ENCODE assay signal across 28 mouse cellular contexts in the genomic region with DNA sequence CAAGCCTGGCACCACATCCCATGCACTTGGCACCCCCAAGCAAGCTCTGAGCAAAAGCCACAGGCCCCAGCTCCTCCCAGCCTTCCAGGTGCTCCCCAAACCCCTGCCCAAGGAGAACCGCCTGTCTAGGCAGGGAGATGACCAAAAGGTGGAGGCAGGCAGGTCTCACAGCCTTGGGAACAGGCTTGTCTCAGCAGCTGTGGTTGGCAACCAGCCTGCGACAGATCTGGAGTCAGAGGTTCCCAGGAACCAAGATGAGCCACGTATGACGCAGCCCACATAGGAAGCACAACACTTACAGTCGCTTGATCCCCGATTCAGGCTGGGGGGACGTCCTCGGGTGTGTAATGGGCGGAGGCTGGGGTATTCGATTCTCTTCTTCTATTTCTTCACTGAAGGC. TPM values are rescaled to one million over a fixed set of nuclear protein-coding genes. Genes with fewer than 3 reads are reported as not detected.
A peak's percentile ranks its signal among the peaks of the same experiment; 100 is the strongest.
DNase-seq lines count a peak whose midpoint lies in the region; ATAC-seq and TF ChIP-seq lines count a peak whose summit lies in the region.
"Had no signal": no experiment of that assay in that cellular context is flagged by ENCODE, and none has a peak within 500 bp of the region (broad histone marks: within the 10 kb centered on the region; RNA-seq: fewer than 3 reads in every experiment).

No protein-coding gene starts in this region.

- WGBS in heart, adult 2 months = 79% methylated on average over 10 of the region's 10 CpGs
- WGBS in forebrain, embryonic 14.5 days = 90% methylated on average over 10 of the region's 10 CpGs

- H3K4me1 ChIP-seq in heart, adult 2 months (ENCODE audit: control insufficient read depth, insufficient read depth, low read length) = peaks cover 16% of the 10 kb centered on the region
- H3K4me1 ChIP-seq in forebrain, embryonic 14.5 days (ENCODE audit: control insufficient read depth, insufficient read depth, low read length) = no peaks in the 10 kb centered on the region
- H3K4me1 ChIP-seq: forebrain, embryonic 15.5 days had no signal

- intact Hi-C loops in gastrocnemius, postnatal 14 days (cut with DNase I; ENCODE audit: low total_unique reads) = no loop called here
- intact Hi-C loops in heart, adult 2 months (cut with DNase I) = no loop called here
- intact Hi-C loops in heart, postnatal 25 days (cut with DNase I) = no loop called here
- intact Hi-C loops in left cerebral cortex, adult 2 months (cut with DNase I) = no loop called here

- TF ChIP-seq CTCF in heart, adult 2 months (IDR thresholded peaks at IDR 0.05) = no peak
- TF ChIP-seq CTCF in left cerebral cortex, adult 2 months (IDR thresholded peaks at IDR 0.05) = no peak

- TF ChIP-seq POLR2A in heart, adult 2 months (IDR thresholded peaks at IDR 0.05; ENCODE audit: insufficient read depth, low read depth, low read length) = no peak

- no peak overlapping the region for H3K4me3 ChIP-seq in heart, adult 2 months
- H3K4me3 ChIP-seq in left cerebral cortex, adult 2 months = no peak overlapping the region
- no peak overlapping the region for H3K4me3 ChIP-seq in forebrain, embryonic 14.5 days (ENCODE audit: low read depth, low read length)
- H3K4me3 ChIP-seq: embryonic facial prominence, embryonic 13.5 days; embryonic facial prominence, embryonic 15.5 days; erythroblast, embryonic 14.5 days; forebrain, embryonic 10.5 days; forebrain, embryonic 12.5 days; forebrain, embryonic 15.5 days had no signal

- TF ChIP-seq EP300 in heart, adult 2 months (IDR thresholded peaks at IDR 0.05; ENCODE audit: insufficient read depth, low read depth, low read length) = no peak

- no peak for ATAC-seq in forebrain, embryonic 14.5 days
- ATAC-seq: activated CD4-positive, CD25-positive, alpha-beta regulatory T cell, adult 4 months; CD4-positive, CD25-positive, alpha-beta regulatory T cell, adult 4 months; forebrain, embryonic 15.5 days; Patski had no signal

- H3K4me2 ChIP-seq in forebrain, embryonic 14.5 days (ENCODE audit: low read length) = no peak overlapping the region
- H3K4me2 ChIP-seq: embryonic facial prominence, embryonic 13.5 days; embryonic facial prominence, embryonic 15.5 days; forebrain, embryonic 12.5 days; forebrain, embryonic 15.5 days had no signal

- H3K27me3 ChIP-seq in heart, adult 2 months (ENCODE audit: control insufficient read depth, insufficient read depth, low read length) = no peaks in the 10 kb centered on the region
- H3K27me3 ChIP-seq in forebrain, embryonic 14.5 days (replicated peaks; ENCODE audit: control insufficient read depth, insufficient read depth, low read length) = no peaks in the 10 kb centered on the region
- H3K27me3 ChIP-seq: CH12.LX; embryonic facial prominence, embryonic 13.5 days; embryonic facial prominence, embryonic 15.5 days; forebrain, embryonic 12.5 days; forebrain, embryonic 15.5 days; Patski had no signal

- peak; percentile 51 for DNase-seq in gastrocnemius, adult 18-20 months (ENCODE audit: low spot score)
- DNase-seq in gastrocnemius, postnatal 14 days = no peak
- DNase-seq in heart, adult 2 months = no peak
- no peak for DNase-seq in heart, postnatal 25 days (ENCODE audit: low spot score)
- DNase-seq in left cerebral cortex, adult 2 months (ENCODE audit: extremely low spot score in 1 of 2, low spot score in 2 of 2) = no peak
- no peak for DNase-seq in left cerebral cortex, adult 9 months (ENCODE audit: low spot score in 2 of 2)
- no peak for DNase-seq in forebrain, embryonic 14.5 days (ENCODE audit: low spot score)
- DNase-seq: adrenal gland, adult 8-10 months; adrenal gland, postnatal 14 days; adrenal gland, postnatal 36 days; B cell, adult 2 months; cerebellum, adult 11-12 months; cerebellum, adult 2 months; cerebellum, adult 9-10 months; cerebellum, postnatal 10 days; cerebellum, postnatal 25 days; embryo, embryonic 11 days had no signal

- H3K9me3 ChIP-seq in forebrain, embryonic 14.5 days (replicated peaks; ENCODE audit: control insufficient read depth, low read length) = no peaks in the 10 kb centered on the region
- H3K9me3 ChIP-seq: embryonic facial prominence, embryonic 13.5 days; embryonic facial prominence, embryonic 15.5 days; forebrain, embryonic 10.5 days; forebrain, embryonic 12.5 days; forebrain, embryonic 15.5 days; G1E had no signal

- no peak overlapping the region; the same call in 1 of the 2 replicates for H3K9ac ChIP-seq in heart, adult 2 months (ENCODE audit: low read depth, low read length)
- H3K9ac ChIP-seq in forebrain, embryonic 14.5 days (ENCODE audit: low read length) = no peak overlapping the region
- H3K9ac ChIP-seq: embryonic facial prominence, embryonic 13.5 days; embryonic facial prominence, embryonic 15.5 days; forebrain, embryonic 12.5 days; forebrain, embryonic 15.5 days had no signal

- H3K36me3 ChIP-seq in heart, adult 2 months (ENCODE audit: control insufficient read depth, insufficient read depth, low read length) = peaks cover 15% of the 10 kb centered on the region
- H3K36me3 ChIP-seq in forebrain, embryonic 14.5 days (ENCODE audit: control insufficient read depth, insufficient read depth, low read length) = peaks cover 33% of the 10 kb centered on the region
- H3K36me3 ChIP-seq: G1E had no signal

- peak overlapping the region; percentile 82 for H3K27ac ChIP-seq in heart, adult 2 months
- peak overlapping the region; percentile 88 for H3K27ac ChIP-seq in left cerebral cortex, adult 2 months
- no peak overlapping the region for H3K27ac ChIP-seq in forebrain, embryonic 14.5 days (ENCODE audit: low read depth, low read length)
- H3K27ac ChIP-seq: embryonic facial prominence, embryonic 13.5 days; embryonic facial prominence, embryonic 15.5 days; forebrain, embryonic 10.5 days; forebrain, embryonic 12.5 days; forebrain, embryonic 15.5 days had no signal

- no peaks in the 10 kb centered on the region for H3K79me2 ChIP-seq in heart, adult 2 months (replicated peaks; ENCODE audit: control insufficient read depth, insufficient read depth, low read length)

RNA-seq across cellular contexts. Expression of a gene that starts 18.6 kb away (rescaled TPM):
- 10 to 100 TPM; 21.0 to 28.1 TPM for total RNA-seq in gastrocnemius, adult 18-20 months (2021)
- total RNA-seq in gastrocnemius, postnatal 14 days (2021) = 10 to 100 TPM; 27.3 to 28.4 TPM
- total RNA-seq in heart, adult 2 months (2021) = 10 to 100 TPM; 10.5 to 14.5 TPM
- 2.4 and 4.5 TPM in 2 replicates for polyA plus RNA-seq in heart, adult 2 months (2012; rRNA removed)
- total RNA-seq in heart, postnatal 25 days (2021) = 10 to 100 TPM; 10.0 to 12.7 TPM
- 10 to 100 TPM; 19.9 to 20.8 TPM for total RNA-seq in left cerebral cortex, adult 2 months (2021)
- 14.3 and 14.7 TPM in 2 replicates for polyA plus RNA-seq in forebrain, embryonic 14.5 days (2014; fragmentation: Nextera tagmentation; extraction: Ambion mirVana)

RNA-seq across cellular contexts. Expression of a gene that starts 23.4 kb away (rescaled TPM):
- 1 to 10 TPM; 4.6 to 5.6 TPM for total RNA-seq in gastrocnemius, adult 18-20 months (2021)
- 1 to 10 TPM; 4.2 to 4.6 TPM for total RNA-seq in gastrocnemius, postnatal 14 days (2021)
- 1 to 10 TPM; 6.8 to 9.1 TPM for total RNA-seq in heart, adult 2 months (2021)
- polyA plus RNA-seq in heart, adult 2 months (2012; rRNA removed) = 6.9 and 8.4 TPM in 2 replicates
- 1 to 10 TPM; 7.9 to 9.4 TPM for total RNA-seq in heart, postnatal 25 days (2021)
- 10 to 100 TPM; 17.9 to 21.0 TPM for total RNA-seq in left cerebral cortex, adult 2 months (2021)
- 29.4 and 31.7 TPM in 2 replicates for polyA plus RNA-seq in forebrain, embryonic 14.5 days (2014; fragmentation: Nextera tagmentation; extraction: Ambion mirVana)

RNA-seq across cellular contexts. Expression of a gene that starts 29.6 kb away (rescaled TPM):
- 100 to 1,000 TPM; 261 to 262 TPM for total RNA-seq in gastrocnemius, adult 18-20 months (2021)
- 10 to 100 TPM; 61.8 to 96.0 TPM for total RNA-seq in gastrocnemius, postnatal 14 days (2021)
- total RNA-seq in heart, adult 2 months (2021) = 100 to 1,000 TPM; 189 to 251 TPM
- polyA plus RNA-seq in heart, adult 2 months (2012; rRNA removed) = 166 and 182 TPM in 2 replicates
- total RNA-seq in heart, postnatal 25 days (2021) = 100 to 1,000 TPM; 191 to 222 TPM
- 10 to 100 TPM; 84.6 to 84.8 TPM for total RNA-seq in left cerebral cortex, adult 2 months (2021)
- 10.4 and 11.0 TPM in 2 replicates for polyA plus RNA-seq in forebrain, embryonic 14.5 days (2014; fragmentation: Nextera tagmentation; extraction: Ambion mirVana)

RNA-seq across cellular contexts. Expression of a gene that starts 39.0 kb away (rescaled TPM):
- total RNA-seq in gastrocnemius, adult 18-20 months (2021) = 100 to 1,000 TPM; 145 to 151 TPM
- 100 to 1,000 TPM; 138 to 152 TPM for total RNA-seq in gastrocnemius, postnatal 14 days (2021)
- total RNA-seq in heart, adult 2 months (2021) = 100 to 1,000 TPM; 167 to 194 TPM
- 80.9 and 150 TPM in 2 replicates for polyA plus RNA-seq in heart, adult 2 months (2012; rRNA removed)
- 100 to 1,000 TPM; 165 to 178 TPM for total RNA-seq in heart, postnatal 25 days (2021)
- total RNA-seq in left cerebral cortex, adult 2 months (2021) = 10 to 100 TPM; 95.4 to 98.9 TPM
- 416 and 423 TPM in 2 replicates for polyA plus RNA-seq in forebrain, embryonic 14.5 days (2014; fragmentation: Nextera tagmentation; extraction: Ambion mirVana)

RNA-seq across cellular contexts. Expression of a gene that starts 51.1 kb away (rescaled TPM):
- total RNA-seq in gastrocnemius, adult 18-20 months (2021) = 1 to 10 TPM; 4.1 to 4.2 TPM
- total RNA-seq in gastrocnemius, postnatal 14 days (2021) = 1 to 10 TPM; 3.5 to 4.1 TPM
- 1 to 10 TPM; 6.2 to 7.5 TPM for total RNA-seq in heart, adult 2 months (2021)
- 5.3 and 7.7 TPM in 2 replicates for polyA plus RNA-seq in heart, adult 2 months (2012; rRNA removed)
- 1 to 10 TPM; 5.4 to 6.0 TPM for total RNA-seq in heart, postnatal 25 days (2021)
- 10 to 100 TPM; 25.8 to 28.3 TPM for total RNA-seq in left cerebral cortex, adult 2 months (2021)
- 16.8 and 21.2 TPM in 2 replicates for polyA plus RNA-seq in forebrain, embryonic 14.5 days (2014; fragmentation: Nextera tagmentation; extraction: Ambion mirVana)
